Mouse (Mus musculus) testis, adult 2 months (tissue): Measurements from ENCODE around the gene Cdh23. TPM values are rescaled to one million over a fixed set of nuclear protein-coding genes. Genes with fewer than 3 reads are reported as not detected.

ENCODE experiments used
- H3K27ac ChIP-seq: fragments of 200-500 bp; 2 replicates; pipeline ENCODE4 v1.5.1; 2012; ENCODE audit warnings: low read depth, low read length; ENCODE audit not compliant: control insufficient read depth, insufficient read depth
- H3K27me3 ChIP-seq: fragments of 200-500 bp; 2 replicates; pipeline ENCODE4 v1.6.1; 2012; ENCODE audit warnings: mild to moderate bottlenecking, low read length, moderate library complexity; ENCODE audit not compliant: control insufficient read depth, insufficient read depth
- H3K36me3 ChIP-seq: fragments of 200-500 bp; 2 replicates; pipeline ENCODE4 v1.6.1; 2012; ENCODE audit warnings: mild to moderate bottlenecking, low read length; ENCODE audit not compliant: control insufficient read depth, insufficient read depth
- H3K4me1 ChIP-seq: fragments of 200-500 bp; 2 replicates; pipeline ENCODE4 v1.6.1; 2012; ENCODE audit warnings: low read length; ENCODE audit not compliant: control insufficient read depth, insufficient read depth
- H3K4me3 ChIP-seq: fragments of 200-500 bp; 2 replicates; pipeline ENCODE4 v1.5.1; 2012; ENCODE audit warnings: low read depth, mild to moderate bottlenecking, low read length, moderate library complexity, mixed read lengths; ENCODE audit not compliant: control insufficient read depth
- CTCF ChIP-seq: fragments of 200-500 bp; IDR thresholded peaks from 2 replicates; pipeline ENCODE4 v1.5.1; 2012; ENCODE audit warnings: low read depth, mild to moderate bottlenecking, inconsistent platforms, low read length, moderate library complexity; ENCODE audit not compliant: control insufficient read depth, insufficient read depth, insufficient replicate concordance
- POLR2A ChIP-seq: fragments of 200-500 bp; IDR thresholded peaks from 2 replicates; pipeline ENCODE4 v1.6.1; 2012; ENCODE audit warnings: low read depth, mild to moderate bottlenecking, inconsistent platforms, low read length, moderate library complexity; ENCODE audit not compliant: control insufficient read depth
- polyA plus RNA-seq: library from polyadenylated mRNA; depleted of rRNA; stranded (reverse); fragments of >200 nt; gene quantifications from 2 replicates; pipeline ENCODE4 v1.2.3, GENCODE M21; 2012

Gene Cdh23
- polyA plus RNA-seq, 1 experiment: 34.4 TPM

GRCm38 (mm10) chr10:60558491-60558927, 137.8 kb downstream of the Cdh23 start:
- H3K27me3 ChIP-seq: no peaks in the 10 kb centered on the region
- H3K4me1 ChIP-seq: no peaks in the 10 kb centered on the region
- no peaks in the 10 kb centered on the region for H3K36me3 ChIP-seq
- no peak overlapping the region for H3K27ac ChIP-seq
- H3K4me3 ChIP-seq: no peak overlapping the region
- TF ChIP-seq POLR2A: no peak
- TF ChIP-seq CTCF: no peak

GRCm38 (mm10) chr10:60552951-60553635, 143.2 kb downstream of the Cdh23 start:
- H3K36me3 ChIP-seq: no peaks in the 10 kb centered on the region
- TF ChIP-seq CTCF (no peak), POLR2A (no peak)
- H3K4me1 ChIP-seq: no peaks in the 10 kb centered on the region
- H3K27ac ChIP-seq: no peak overlapping the region
- H3K4me3 ChIP-seq: no peak overlapping the region
- H3K27me3 ChIP-seq: no peaks in the 10 kb centered on the region

GRCm38 (mm10) chr10:60539164-60539914, 157.0 kb downstream of the Cdh23 start:
- no peaks in the 10 kb centered on the region for H3K36me3 ChIP-seq
- TF ChIP-seq CTCF (no peak), POLR2A (no peak)
- H3K27ac ChIP-seq: no peak overlapping the region
- H3K4me3 ChIP-seq: peak overlapping the region; percentile 20; the same call in 1 of the 2 replicates
- H3K4me1 ChIP-seq: peaks cover 12% of the 10 kb centered on the region
- no peaks in the 10 kb centered on the region for H3K27me3 ChIP-seq

- H3K36me3 ChIP-seq: no peaks in the 10 kb centered on the region
- peaks cover 12% of the 10 kb centered on the region for H3K4me1 ChIP-seq
- TF ChIP-seq POLR2A: no peak
- TF ChIP-seq CTCF: no peak
- no peaks in the 10 kb centered on the region for H3K27me3 ChIP-seq
- peak overlapping the region; percentile 33; the same call in 1 of the 2 replicates for H3K4me3 ChIP-seq
- no peak overlapping the region for H3K27ac ChIP-seq
Measured at GRCm38 (mm10) chr10:60536098-60536811, 160.0 kb downstream of the Cdh23 start.

DNA sequence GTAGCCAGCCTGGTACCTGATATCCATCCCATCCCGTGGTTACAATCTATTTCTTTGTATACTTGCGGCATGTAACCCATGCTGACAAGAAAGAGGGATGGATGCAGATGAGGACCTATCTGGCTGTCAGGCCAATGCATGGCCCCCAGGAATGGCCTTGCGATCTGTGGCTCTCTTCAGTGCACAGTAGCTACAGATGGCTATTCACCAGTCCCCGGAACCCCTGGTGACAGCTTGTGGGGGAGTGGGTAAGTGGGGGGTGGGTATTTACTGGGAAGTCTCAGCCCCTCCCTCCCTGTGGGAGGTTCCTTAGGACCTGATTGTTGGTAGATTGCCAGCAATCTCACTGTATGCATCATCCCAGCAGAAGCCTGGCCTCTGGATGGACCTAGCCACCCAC, 163.8 kb downstream of the Cdh23 start:
- H3K27me3 ChIP-seq: no peaks in the 10 kb centered on the region
- H3K4me1 ChIP-seq: peaks cover 4% of the 10 kb centered on the region; the same call in 1 of the 2 replicates
- no peaks in the 10 kb centered on the region for H3K36me3 ChIP-seq
- no peak overlapping the region for H3K4me3 ChIP-seq
- TF ChIP-seq POLR2A: no peak
- TF ChIP-seq CTCF: no peak
- H3K27ac ChIP-seq: no peak overlapping the region

DNA sequence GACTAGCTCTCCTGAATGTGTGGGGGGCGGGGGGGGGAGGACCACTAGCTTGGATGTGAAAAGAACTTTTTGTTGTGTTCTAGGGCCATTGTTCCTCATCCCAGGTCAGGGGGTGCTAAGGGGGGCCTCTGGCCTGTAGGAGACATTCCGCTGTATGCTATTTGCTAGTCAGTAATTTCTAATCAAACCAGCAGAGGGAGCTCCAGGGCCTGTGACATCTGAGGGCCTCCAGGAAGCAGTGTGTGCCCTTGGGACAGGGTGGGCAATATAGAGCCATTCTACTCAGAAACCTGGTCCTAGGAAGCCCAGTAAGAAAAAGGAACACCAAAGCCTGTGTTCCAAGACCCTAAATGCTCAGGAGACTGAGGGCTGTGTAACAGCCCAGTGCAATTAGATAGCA, 164.9 kb downstream of the Cdh23 start:
- TF ChIP-seq POLR2A (no peak), CTCF (peak; percentile 74)

DNA sequence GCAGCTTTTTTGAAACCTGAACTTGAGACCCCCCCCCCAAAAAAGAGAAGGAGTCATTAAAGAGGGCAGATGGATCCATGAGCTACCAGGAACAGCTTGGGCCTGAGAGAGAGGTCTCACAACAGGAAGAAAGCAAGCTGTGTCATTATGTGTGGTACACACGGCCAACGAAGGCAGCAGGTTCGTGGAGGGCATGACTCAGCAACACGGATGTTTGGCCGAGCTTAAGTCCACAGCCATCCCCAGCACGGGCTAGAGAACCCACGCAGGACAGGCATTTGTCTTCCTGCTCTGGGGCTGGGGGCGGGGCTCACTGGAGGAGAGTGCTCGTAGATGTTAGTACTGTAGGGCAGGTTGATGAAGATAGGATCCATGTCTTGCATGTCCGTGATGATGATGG, 165.7 kb downstream of the Cdh23 start:
- no peaks in the 10 kb centered on the region for H3K4me1 ChIP-seq
- H3K27me3 ChIP-seq: no peaks in the 10 kb centered on the region
- TF ChIP-seq CTCF (no peak), POLR2A (no peak)
- H3K36me3 ChIP-seq: no peaks in the 10 kb centered on the region
- H3K4me3 ChIP-seq: no peak overlapping the region
- no peak overlapping the region for H3K27ac ChIP-seq

More for the DNA sequence above, 164.9 kb downstream of the Cdh23 start:
- H3K27me3 ChIP-seq: no peaks in the 10 kb centered on the region
- no peaks in the 10 kb centered on the region for H3K36me3 ChIP-seq
- peaks cover under 1% of the 10 kb centered on the region; the same call in 1 of the 2 replicates for H3K4me1 ChIP-seq
- H3K4me3 ChIP-seq: no peak overlapping the region
- H3K27ac ChIP-seq: no peak overlapping the region
